Mouse (Mus musculus) cortical plate, adult 2 months (tissue): Measurements from ENCODE around the gene Rbm28.

Experiments
- CTCF ChIP-seq: fragments of 200-500 bp; IDR thresholded peaks from 2 replicates; pipeline ENCODE4 v1.5.1; 2011; ENCODE audit warnings: mild to moderate bottlenecking, control low read depth, low read length; ENCODE audit not compliant: insufficient read depth; ENCODE audit errors: extremely low read depth
- POLR2A ChIP-seq: fragments of 200-500 bp; IDR thresholded peaks from 2 replicates; pipeline ENCODE4 v1.6.1; 2011; ENCODE audit warnings: mild to moderate bottlenecking, low read length, control low read depth; ENCODE audit not compliant: insufficient read depth; ENCODE audit errors: extremely low read depth

DNA sequence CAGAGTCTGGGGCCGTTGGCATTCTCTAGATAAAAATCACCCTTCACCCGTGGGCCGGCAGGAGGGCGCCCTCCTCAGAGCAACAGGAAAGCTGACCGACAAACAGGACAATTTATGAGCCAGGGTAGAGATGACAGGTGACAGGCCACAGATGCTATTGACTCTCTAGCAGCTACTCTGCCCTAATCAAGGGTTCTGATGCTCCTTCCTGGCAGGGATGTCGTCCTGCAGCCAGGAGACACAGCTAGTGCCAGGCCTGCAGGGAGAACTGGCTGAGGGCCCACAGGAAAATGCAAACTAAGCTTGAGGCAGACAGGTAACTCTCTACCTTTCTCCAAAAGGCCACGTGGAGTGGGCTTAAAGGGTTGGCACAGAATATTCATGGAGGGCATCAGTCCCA, 46.3 kb upstream of the Rbm28 start:
- TF ChIP-seq CTCF (no peak), POLR2A (no peak)
